Mouse (Mus musculus): ENCODE measurements around the gene Nlgn3. TPM values are rescaled to one million over a fixed set of nuclear protein-coding genes. Genes with fewer than 3 reads are reported as not detected.
"Not testable (repeated sequence)": the region's sequence is repeated elsewhere in the genome, so short reads cannot be mapped to it uniquely, and the experiment has no call there.

The Nlgn3 gene
- polyA plus RNA-seq, 1 experiment from 2014 or later, result 14.8 TPM

GRCm38 (mm10) chrX:101313625-101314359, 14.8 kb downstream of the Nlgn3 start:
- H3K27me3 ChIP-seq (ENCODE audit: insufficient read depth, poor library complexity, severe bottlenecking), result peaks cover 57% of the 10 kb centered on the region
- DNase-seq (ENCODE audit: low spot score), result peak; percentile 20
- H3K4me1 ChIP-seq (replicated peaks), result peaks cover 9% of the 10 kb centered on the region; the same call in 1 of the 2 replicates

GRCm38 (mm10) chrX:101319775-101320174, 20.8 kb downstream of the Nlgn3 start:
- no peak for DNase-seq (ENCODE audit: low spot score)
- H3K27me3 ChIP-seq (ENCODE audit: insufficient read depth, poor library complexity, severe bottlenecking), result peaks cover 14% of the 10 kb centered on the region; the same call in 1 of the 2 replicates
- peaks cover 23% of the 10 kb centered on the region for H3K36me3 ChIP-seq
- H3K9me3 ChIP-seq, result no peaks in the 10 kb centered on the region
- 90% methylated on average over 12 of the region's 12 CpGs for WGBS
- H3K27ac ChIP-seq, result no peak overlapping the region
- H3K4me1 ChIP-seq (replicated peaks), result no peaks in the 10 kb centered on the region
- no peak overlapping the region for H3K4me3 ChIP-seq

More at GRCm38 (mm10) chrX:101313625-101314359, 14.8 kb downstream of the Nlgn3 start:
- Histone ChIP-seq H3K4me3 (no peak overlapping the region), H3K27ac (no peak overlapping the region), H3K36me3 (peaks cover 15% of the 10 kb centered on the region), H3K9me3 (no peaks in the 10 kb centered on the region)
- 38% methylated on average over 6 of the region's 6 CpGs for WGBS

DNA sequence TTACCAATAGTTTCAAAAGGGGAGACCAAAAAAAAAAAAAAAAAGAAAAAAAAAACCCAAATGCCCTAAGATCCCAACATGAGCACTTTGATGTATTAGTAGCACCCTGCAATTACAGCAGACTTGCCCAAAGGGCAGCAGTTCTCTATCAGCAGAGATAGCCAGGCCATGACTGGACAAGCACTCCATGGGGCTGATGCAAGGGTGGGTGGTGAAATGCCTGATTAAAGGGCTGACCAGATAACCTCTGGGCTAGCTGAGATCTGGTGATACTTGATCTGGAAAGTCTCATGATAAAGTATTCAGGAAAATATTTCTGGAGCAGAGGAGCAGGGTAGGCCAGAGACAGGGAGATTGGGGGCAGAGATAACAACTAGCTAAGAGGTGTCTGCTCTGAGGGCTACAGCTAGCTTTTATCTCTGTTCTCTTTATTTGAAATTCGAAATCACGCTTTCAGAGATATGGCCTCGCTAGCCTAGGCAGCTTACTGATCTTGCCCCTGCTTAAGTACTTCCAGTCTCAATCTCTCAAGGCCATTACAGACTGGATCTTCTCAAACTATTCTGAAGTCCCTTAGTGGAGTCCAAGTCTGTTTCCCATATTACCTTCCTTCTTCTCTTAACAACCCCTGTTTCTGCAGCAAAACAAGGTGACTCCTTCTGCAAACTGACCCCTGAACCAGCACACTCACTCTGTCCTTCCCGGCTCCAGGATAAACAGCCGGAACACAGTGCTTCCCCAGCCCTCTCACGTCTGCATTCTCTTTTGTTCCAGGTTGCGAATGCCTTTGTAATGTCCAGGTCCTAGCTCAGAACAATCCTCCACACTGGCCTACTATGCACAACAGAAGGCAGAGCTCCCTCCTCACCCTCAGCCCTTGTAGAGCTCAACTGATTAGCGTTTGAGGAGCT, 27.3 kb downstream of the Nlgn3 start:
- Histone ChIP-seq H3K36me3 (no peaks in the 10 kb centered on the region), H3K4me3 (no peak overlapping the region), H3K4me1 (replicated peaks) (peaks cover 5% of the 10 kb centered on the region; the same call in 1 of the 2 replicates), H3K9me3 (no peaks in the 10 kb centered on the region), H3K27me3 (ENCODE audit: insufficient read depth, poor library complexity, severe bottlenecking) (0 out of 2 replicates have a peak, but pooled peaks cover 4% of the 10 kb centered on the region), H3K27ac (no peak overlapping the region)
- 60% methylated on average over 8 of the region's 8 CpGs for WGBS
- no peak for DNase-seq (ENCODE audit: low spot score)

- 31% methylated on average over 10 of the region's 10 CpGs for WGBS
- H3K4me1 ChIP-seq (replicated peaks), result peaks cover 5% of the 10 kb centered on the region; the same call in 1 of the 2 replicates
- peak; percentile 64 for DNase-seq (ENCODE audit: low spot score)
- H3K27ac ChIP-seq, result peak overlapping the region; percentile 70
- no peaks in the 10 kb centered on the region for H3K9me3 ChIP-seq
- H3K4me3 ChIP-seq, result no peak overlapping the region
- 0 out of 2 replicates have a peak, but pooled peaks cover 3% of the 10 kb centered on the region for H3K27me3 ChIP-seq (ENCODE audit: insufficient read depth, poor library complexity, severe bottlenecking)
- H3K36me3 ChIP-seq, result no peaks in the 10 kb centered on the region
Measured at GRCm38 (mm10) chrX:101329372-101330028, 30.5 kb downstream of the Nlgn3 start.

- H3K36me3 ChIP-seq, result no peaks in the 10 kb centered on the region
- peak overlapping the region; percentile 42 for H3K4me3 ChIP-seq
- H3K27ac ChIP-seq, result peak overlapping the region; percentile 89
- H3K4me1 ChIP-seq (replicated peaks), result peaks cover 5% of the 10 kb centered on the region; the same call in 1 of the 2 replicates
- 47% methylated on average over 9 of the region's 9 CpGs for WGBS
- no peaks in the 10 kb centered on the region for H3K9me3 ChIP-seq
- 0 out of 2 replicates have a peak, but pooled peaks cover 3% of the 10 kb centered on the region for H3K27me3 ChIP-seq (ENCODE audit: insufficient read depth, poor library complexity, severe bottlenecking)
- no peak for DNase-seq (ENCODE audit: low spot score)
Measured at GRCm38 (mm10) chrX:101332031-101332374, 33.0 kb downstream of the Nlgn3 start.

DNA sequence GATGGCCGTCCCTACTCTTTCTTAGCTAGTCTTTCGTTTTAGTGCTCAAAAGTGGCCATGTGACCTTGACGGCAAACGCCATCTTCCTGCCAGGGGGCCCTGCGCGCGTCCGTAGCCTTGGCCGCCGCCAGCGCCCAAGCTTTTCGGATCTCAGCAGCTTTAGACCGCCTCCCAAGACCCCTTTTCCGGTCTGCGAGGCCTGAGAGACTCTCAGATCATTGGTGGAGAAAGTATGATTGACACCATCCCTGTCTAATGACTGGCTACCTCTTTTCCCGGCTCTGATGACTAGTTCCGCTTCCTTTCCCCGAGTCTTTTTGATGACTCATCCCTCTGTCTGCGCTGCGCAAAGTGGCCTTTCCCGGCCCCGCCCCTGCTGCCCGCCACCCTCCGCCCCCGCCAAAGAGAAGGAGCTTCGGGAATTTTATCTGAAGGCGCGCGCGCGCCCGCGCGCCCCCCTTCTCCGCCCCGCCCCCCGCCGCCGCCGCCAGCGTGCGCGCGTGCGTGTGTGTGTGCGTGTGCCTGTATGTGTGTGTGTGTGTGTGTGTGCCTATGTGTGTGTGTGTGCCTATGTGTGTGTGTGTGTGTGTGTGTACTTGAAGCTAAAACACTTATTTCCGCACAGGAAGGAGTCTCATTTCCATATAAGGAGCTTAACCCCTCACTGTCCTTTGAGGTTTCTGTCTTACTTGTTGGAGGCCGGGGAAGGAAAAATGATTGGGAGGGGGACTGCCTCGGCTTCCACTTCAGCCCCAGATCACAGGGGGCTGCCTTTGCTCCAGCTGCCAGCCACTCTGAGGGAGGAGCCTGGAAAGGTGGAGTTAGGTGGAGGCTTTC, 33.6 kb downstream of the Nlgn3 start:
- no peaks in the 10 kb centered on the region for H3K9me3 ChIP-seq
- 23% methylated on average over 36 of the region's 49 CpGs for WGBS
- peak; percentile 89 for DNase-seq (ENCODE audit: low spot score)

GRCm38 (mm10) chrX:101334606-101335005, 35.6 kb downstream of the Nlgn3 start:
- DNase-seq (ENCODE audit: low spot score), result peak; percentile 23
- 0 out of 2 replicates have a peak, but pooled peaks cover 3% of the 10 kb centered on the region for H3K27me3 ChIP-seq (ENCODE audit: insufficient read depth, poor library complexity, severe bottlenecking)
- no peaks in the 10 kb centered on the region for H3K36me3 ChIP-seq
- H3K4me1 ChIP-seq (replicated peaks), result no peaks in the 10 kb centered on the region; the same call in 1 of the 2 replicates
- no peak overlapping the region for H3K4me3 ChIP-seq
- WGBS, result 85% methylated on average over 5 of the region's 5 CpGs
- no peaks in the 10 kb centered on the region for H3K9me3 ChIP-seq
- no peak overlapping the region for H3K27ac ChIP-seq

More for the DNA sequence above, 33.6 kb downstream of the Nlgn3 start:
- Histone ChIP-seq H3K4me3 (peak overlapping the region; percentile 49), H3K36me3 (no peaks in the 10 kb centered on the region), H3K4me1 (replicated peaks) (peaks cover 5% of the 10 kb centered on the region; the same call in 1 of the 2 replicates), H3K27ac (peak overlapping the region; percentile 89), H3K27me3 (ENCODE audit: insufficient read depth, poor library complexity, severe bottlenecking) (0 out of 2 replicates have a peak, but pooled peaks cover 3% of the 10 kb centered on the region)

GRCm38 (mm10) chrX:101338666-101339065, 39.7 kb downstream of the Nlgn3 start:
- Histone ChIP-seq H3K4me3 (no peak overlapping the region), H3K27me3 (ENCODE audit: insufficient read depth, poor library complexity, severe bottlenecking) (no peaks in the 10 kb centered on the region), H3K27ac (no peak overlapping the region), H3K4me1 (replicated peaks) (no peaks in the 10 kb centered on the region), H3K9me3 (no peaks in the 10 kb centered on the region), H3K36me3 (no peaks in the 10 kb centered on the region)
- 56% methylated on average over 4 of the region's 4 CpGs for WGBS
- DNase-seq (ENCODE audit: low spot score), result no peak

DNA sequence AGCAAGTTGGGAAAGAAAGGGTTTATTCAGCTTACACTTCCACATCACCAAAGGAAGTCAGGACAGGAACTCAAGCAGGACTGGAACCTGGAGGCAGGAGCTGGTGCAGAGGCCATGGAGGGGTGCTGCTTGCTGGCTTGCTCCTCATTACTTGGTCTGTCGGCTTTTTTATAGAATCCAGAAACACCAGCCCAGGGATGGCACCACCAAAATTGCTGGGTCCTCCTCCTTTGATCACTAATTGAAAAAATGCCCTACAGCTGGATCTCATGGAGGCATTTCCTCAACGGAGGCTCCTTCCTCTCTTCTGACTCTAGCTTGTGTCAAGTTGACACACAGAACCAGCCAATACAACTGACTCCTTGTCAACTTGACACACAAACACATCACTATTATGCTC, 43.9 kb downstream of the Nlgn3 start:
- not testable (repeated sequence) for DNase-seq (ENCODE audit: low spot score)

DNA sequence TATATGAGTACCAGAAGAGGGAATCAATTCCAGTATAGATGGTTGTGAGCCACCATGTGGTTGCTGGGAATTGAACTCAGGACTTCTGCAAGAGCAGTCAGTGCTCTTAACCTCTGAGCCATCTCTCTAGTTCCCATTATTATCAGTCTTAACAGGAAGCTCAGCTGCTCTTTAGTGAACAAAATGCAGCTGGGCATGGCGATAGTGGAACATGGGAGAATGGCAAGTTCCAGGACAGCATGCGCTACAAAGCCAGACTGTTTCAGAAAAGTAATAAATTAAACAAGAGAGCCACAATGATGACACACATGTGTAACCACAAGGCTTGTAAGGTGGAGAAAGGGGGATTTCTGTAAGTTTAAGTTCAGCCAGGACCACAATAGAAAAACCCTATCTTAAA, 46.5 kb downstream of the Nlgn3 start:
- Histone ChIP-seq H3K4me3 (no peak overlapping the region), H3K9me3 (no peaks in the 10 kb centered on the region), H3K4me1 (replicated peaks) (no peaks in the 10 kb centered on the region), H3K27ac (no peak overlapping the region), H3K36me3 (no peaks in the 10 kb centered on the region), H3K27me3 (ENCODE audit: insufficient read depth, poor library complexity, severe bottlenecking) (peaks cover 3% of the 10 kb centered on the region; the same call in 1 of the 2 replicates)
- no peak for DNase-seq (ENCODE audit: low spot score)
- 92% methylated on average over 2 of the region's 2 CpGs for WGBS

More for the DNA sequence above, 43.9 kb downstream of the Nlgn3 start:
- not testable (repeated sequence) for H3K9me3 ChIP-seq; H3K27ac ChIP-seq; H3K36me3 ChIP-seq; H3K4me1 ChIP-seq (replicated peaks); H3K27me3 ChIP-seq (ENCODE audit: insufficient read depth, poor library complexity, severe bottlenecking); H3K4me3 ChIP-seq
- 69% methylated on average over 2 of the region's 2 CpGs for WGBS

GRCm38 (mm10) chrX:101346475-101346874, 47.5 kb downstream of the Nlgn3 start:
- H3K4me3 ChIP-seq, result no peak overlapping the region
- no peak for DNase-seq (ENCODE audit: low spot score)
- WGBS, result 69% methylated on average over 4 of the region's 4 CpGs

More at GRCm38 (mm10) chrX:101346475-101346874, 47.5 kb downstream of the Nlgn3 start:
- H3K9me3 ChIP-seq, result no peaks in the 10 kb centered on the region
- no peaks in the 10 kb centered on the region for H3K4me1 ChIP-seq (replicated peaks)
- H3K27ac ChIP-seq, result no peak overlapping the region
- H3K36me3 ChIP-seq, result no peaks in the 10 kb centered on the region
- peaks cover 3% of the 10 kb centered on the region; the same call in 1 of the 2 replicates for H3K27me3 ChIP-seq (ENCODE audit: insufficient read depth, poor library complexity, severe bottlenecking)
